Mouse (Mus musculus) ES-E14 (cell line): ENCODE results near the gene Krtcap2. TPM values are rescaled to one million over a fixed set of nuclear protein-coding genes. Genes with fewer than 3 reads are reported as not detected.

Experiments
- DNase-seq: peaks from one replicate; pipeline ENCODE4 v3.0.0-alpha.2; 2013; ENCODE audit warnings: low read depth, low spot score
- H3K27ac ChIP-seq: 2 replicates; pipeline ENCODE4 v1.5.1; 2012; ENCODE audit warnings: low read depth, mild to moderate bottlenecking, low read length, moderate library complexity, mixed read lengths; ENCODE audit not compliant: poor library complexity, insufficient read depth, severe bottlenecking
- H3K36me3 ChIP-seq: 2 replicates; pipeline ENCODE4 v1.6.1; 2012; ENCODE audit warnings: mild to moderate bottlenecking, low read length, moderate library complexity, mixed read lengths; ENCODE audit not compliant: control insufficient read depth, poor library complexity, insufficient read depth, severe bottlenecking
- H3K4me1 ChIP-seq, 2 experiments: fragments of 150-350 bp in 1 of 2; sonication (generic) in 1 of 2; 2 replicates each; pipeline ENCODE4 v1.6.1; 2012; ENCODE audit warnings: low read length in 2 of 2, mild to moderate bottlenecking in 1 of 2, mixed read lengths in 1 of 2; ENCODE audit not compliant: control insufficient read depth in 2 of 2, insufficient read depth in 2 of 2, poor library complexity in 1 of 2
- H3K4me3 ChIP-seq, 2 experiments: fragments of 150-350 bp in 1 of 2; sonication (generic) in 1 of 2; 2 replicates each; pipeline ENCODE4 v1.5.1; 2012; ENCODE audit warnings: low read length in 2 of 2, low read depth in 1 of 2, mild to moderate bottlenecking in 1 of 2, mixed read lengths in 1 of 2; ENCODE audit not compliant: insufficient read depth in 1 of 2, poor library complexity in 1 of 2, severe bottlenecking in 1 of 2
- H3K9ac ChIP-seq: 2 replicates; pipeline ENCODE4 v1.6.1; 2012; ENCODE audit warnings: low read depth, mild to moderate bottlenecking, low read length, mixed read lengths; ENCODE audit not compliant: poor library complexity, insufficient read depth, severe bottlenecking
- H3K9me3 ChIP-seq: fragments of 150-350 bp; sonication (generic); 2 replicates; pipeline ENCODE4 v1.6.1; 2012; ENCODE audit warnings: low read depth, mild to moderate bottlenecking, low read length; ENCODE audit not compliant: control insufficient read depth, insufficient read depth
- CHD2 ChIP-seq: IDR thresholded peaks from 2 replicates; pipeline ENCODE4 v1.6.1; 2014; ENCODE audit warnings: mild to moderate bottlenecking, low read depth, low read length, inconsistent platforms
- HCFC1 ChIP-seq: IDR thresholded peaks from 2 replicates; pipeline ENCODE4 v1.6.1; 2012; ENCODE audit warnings: low read length, inconsistent platforms, borderline replicate concordance; ENCODE audit not compliant: insufficient read depth
- MAFK ChIP-seq: IDR thresholded peaks from 2 replicates; pipeline ENCODE4 v1.6.1; 2014; ENCODE audit warnings: mild to moderate bottlenecking, low read depth, low read length, inconsistent platforms; ENCODE audit not compliant: insufficient read depth
- ZC3H11A ChIP-seq: IDR thresholded peaks from 2 replicates; pipeline ENCODE4 v1.6.1; 2012; ENCODE audit warnings: low read depth, mild to moderate bottlenecking, inconsistent platforms, low read length, borderline replicate concordance
- ZNF384 ChIP-seq: IDR thresholded peaks from 2 replicates; pipeline ENCODE4 v1.6.1; 2012; ENCODE audit warnings: low read depth, low read length, inconsistent platforms
- in situ Hi-C, 2 experiments: fragments of 600-800 bp; cut with MboI; formaldehyde crosslinking; loops; one replicate each; pipeline ENCODE4 v1.15.1; 2025; ENCODE audit warnings: low sequenced_read_pairs in 2 of 2, inconsistent platforms in 1 of 2; ENCODE audit not compliant: unreplicated experiment in 2 of 2
- total RNA-seq: library from RNA; depleted of rRNA; stranded (reverse); fragments of 300-350 nt; gene quantifications from 2 replicates; pipeline ENCODE4 v1.2.3, GENCODE M21; 2012

Gene Krtcap2
- total RNA-seq, 1 experiment = 134 TPM

- in situ Hi-C loops = no loop called here
- 0 out of 2 replicates have a peak, but pooled peaks cover 6% of the 10 kb centered on the region for H3K36me3 ChIP-seq
- H3K9me3 ChIP-seq = no peaks in the 10 kb centered on the region
- TF ChIP-seq ZC3H11A (no peak), CHD2 (no peak), MAFK (no peak), ZNF384 (no peak), HCFC1 (no peak; the same call in 1 of the 2 replicates)
- peak within 1 kb of the TSS; percentile 69 for H3K27ac ChIP-seq
- no peak for DNase-seq
- H3K4me3 ChIP-seq = peak within 1 kb of the TSS; percentile 58 to 77
- H3K9ac ChIP-seq = peak within 1 kb of the TSS; percentile 54
- H3K4me1 ChIP-seq = peaks cover 13 to 37% of the 10 kb centered on the region in 2 experiments
These were observed 18.9 kb upstream of the Krtcap2 start, which contains the start of gene Mtx1 for GRCm38 (mm10) chr3:89226900-89227299. Gene Mtx1 (minus strand): TSS chr3:89227088.

GRCm38 (mm10) chr3:89227307-89228179, 18.2 kb upstream of the Krtcap2 start:
- Histone ChIP-seq H3K4me1 (peaks cover 13 to 39% of the 10 kb centered on the region in 2 experiments), H3K9me3 (no peaks in the 10 kb centered on the region), H3K36me3 (0 out of 2 replicates have a peak, but pooled peaks cover 6% of the 10 kb centered on the region), H3K27ac (0 out of 2 replicates have a peak overlapping the region, but pooled peaks have one; percentile 22), H3K4me3 (peak overlapping the region; percentile 58 to 77), H3K9ac (peak overlapping the region; percentile 54; the same call in 1 of the 2 replicates)
- TF ChIP-seq ZC3H11A = no peak
- TF ChIP-seq HCFC1 = no peak
- no peak for TF ChIP-seq MAFK
- no peak for TF ChIP-seq ZNF384
- TF ChIP-seq CHD2 = no peak
- DNase-seq = peak; percentile 97
- in situ Hi-C loops = no loop called here

- TF ChIP-seq ZNF384 (no peak), HCFC1 (0 out of 2 replicates have a peak, but pooled peaks have one; percentile 41)
- peaks cover 13 to 39% of the 10 kb centered on the region in 2 experiments for H3K4me1 ChIP-seq
These were observed 17.6 kb upstream of the Krtcap2 start for GRCm38 (mm10) chr3:89228180-89228549.

GRCm38 (mm10) chr3:89228836-89229235, 16.9 kb upstream of the Krtcap2 start, which contains the start of gene Muc1:
Gene Muc1 (plus strand): TSS chr3:89229057.
- 0 out of 2 replicates have a peak, but pooled peaks cover 3% of the 10 kb centered on the region for H3K36me3 ChIP-seq
- in situ Hi-C loops = no loop called here
- peak within 1 kb of the TSS; percentile 62; the same call in 1 of the 2 replicates for H3K27ac ChIP-seq
- peak within 1 kb of the TSS; percentile 47 to 77 for H3K4me3 ChIP-seq
- H3K9ac ChIP-seq = peak within 1 kb of the TSS; percentile 39; the same call in 1 of the 2 replicates
- H3K4me1 ChIP-seq = peaks cover 14 to 39% of the 10 kb centered on the region in 2 experiments
- no peak for TF ChIP-seq HCFC1
- no peak for TF ChIP-seq ZNF384
- no peak for TF ChIP-seq CHD2
- TF ChIP-seq ZC3H11A = no peak
- TF ChIP-seq MAFK = no peak
- no peak for DNase-seq
- no peaks in the 10 kb centered on the region for H3K9me3 ChIP-seq

More at GRCm38 (mm10) chr3:89228180-89228549, 17.6 kb upstream of the Krtcap2 start:
- Histone ChIP-seq H3K9ac (peak overlapping the region; percentile 39; the same call in 1 of the 2 replicates), H3K27ac (peak overlapping the region; percentile 62; the same call in 1 of the 2 replicates), H3K36me3 (0 out of 2 replicates have a peak, but pooled peaks cover 4% of the 10 kb centered on the region), H3K4me3 (peak overlapping the region; percentile 47 to 77), H3K9me3 (no peaks in the 10 kb centered on the region)
- DNase-seq = peak; percentile 83
- in situ Hi-C loops = no loop called here
